Mouse (Mus musculus) erythroblast, embryonic 14.5 days (primary cell): Measurements from ENCODE around the gene Casp8ap2.

ENCODE experiments used
- GATA1 ChIP-seq: IDR thresholded peaks from 2 replicates; pipeline ENCODE4 v1.6.1; 2012; ENCODE audit warnings: low read length, inconsistent platforms, mixed read lengths
- TAL1 ChIP-seq: IDR thresholded peaks from 3 replicates; pipeline ENCODE4 v1.6.1; 2012; ENCODE audit warnings: low read length, inconsistent platforms, mixed read lengths

- no peak for TF ChIP-seq TAL1
- TF ChIP-seq GATA1, result no peak
Observed at GRCm38 (mm10) chr4:32579850-32580249, 35.4 kb upstream of the Casp8ap2 start.
